Mouse (Mus musculus) spleen, postnatal 14 days (tissue): Measurements from ENCODE around the gene Ccr8.
A peak's percentile ranks its signal among the peaks of the same experiment; 100 is the strongest.
"Not testable (repeated sequence)": the region's sequence is repeated elsewhere in the genome, so short reads cannot be mapped to it uniquely, and the experiment has no call there.

Source experiments
- DNase-seq, 2 experiments: peaks; one replicate each; pipeline ENCODE4 v3.0.0; 2021 to 2022; ENCODE audit warnings: low spot score in 2 of 2

Gene Ccr8

DNA sequence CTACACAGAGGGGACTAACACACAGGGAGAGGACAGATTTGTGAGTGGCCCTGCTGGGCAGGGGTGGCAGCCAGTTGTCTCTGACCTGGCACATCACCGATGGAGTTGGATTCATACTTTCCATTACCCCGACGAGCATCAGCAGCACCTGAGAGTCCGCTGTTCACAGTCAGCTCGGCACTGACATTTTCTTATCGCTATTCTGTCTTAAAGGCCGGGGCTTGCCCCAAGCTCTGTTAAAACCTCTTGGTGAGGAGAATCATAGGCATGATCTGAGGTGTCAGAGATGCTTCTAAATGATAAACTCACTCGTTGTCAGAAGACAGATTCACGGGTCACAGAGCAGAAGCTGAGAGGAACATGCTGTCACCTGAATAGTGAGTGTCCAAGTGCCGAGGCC, 828 bp upstream of the Ccr8 start:
- no peak for DNase-seq

DNA sequence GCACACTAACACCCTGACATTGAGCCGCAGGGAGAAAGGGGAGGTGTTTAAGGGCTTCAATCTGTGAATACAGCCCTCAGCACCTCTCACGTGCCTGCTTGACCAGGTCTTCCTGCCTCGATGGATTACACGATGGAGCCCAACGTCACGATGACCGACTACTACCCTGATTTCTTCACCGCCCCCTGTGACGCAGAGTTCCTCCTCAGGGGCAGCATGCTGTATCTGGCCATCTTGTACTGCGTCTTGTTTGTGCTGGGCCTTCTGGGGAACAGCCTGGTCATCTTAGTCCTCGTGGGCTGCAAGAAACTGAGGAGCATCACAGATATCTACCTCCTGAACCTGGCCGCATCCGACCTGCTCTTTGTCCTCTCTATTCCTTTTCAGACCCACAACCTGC, 1.8 kb downstream of the Ccr8 start:
- DNase-seq, result no peak

DNA sequence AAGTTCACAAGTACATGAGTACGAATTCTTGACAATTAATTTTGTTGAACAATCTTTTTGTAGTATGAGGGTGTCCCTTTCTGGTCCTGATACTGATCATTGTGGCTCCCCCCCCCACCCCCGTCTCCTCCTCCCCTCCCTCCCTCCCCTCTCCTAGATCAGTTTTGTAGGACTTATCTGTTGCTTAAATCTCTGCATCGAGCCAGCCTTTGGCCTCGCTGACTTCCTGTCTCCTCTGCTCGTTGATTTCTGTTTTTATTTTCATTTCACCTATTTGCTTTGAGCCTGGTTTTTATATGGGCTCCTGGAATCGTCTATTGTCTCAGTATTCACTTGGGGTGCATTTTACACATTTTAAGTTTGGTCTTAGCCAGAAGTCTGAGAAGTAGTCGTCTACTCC, 4.0 kb downstream of the Ccr8 start:
- DNase-seq, result no peak

DNA sequence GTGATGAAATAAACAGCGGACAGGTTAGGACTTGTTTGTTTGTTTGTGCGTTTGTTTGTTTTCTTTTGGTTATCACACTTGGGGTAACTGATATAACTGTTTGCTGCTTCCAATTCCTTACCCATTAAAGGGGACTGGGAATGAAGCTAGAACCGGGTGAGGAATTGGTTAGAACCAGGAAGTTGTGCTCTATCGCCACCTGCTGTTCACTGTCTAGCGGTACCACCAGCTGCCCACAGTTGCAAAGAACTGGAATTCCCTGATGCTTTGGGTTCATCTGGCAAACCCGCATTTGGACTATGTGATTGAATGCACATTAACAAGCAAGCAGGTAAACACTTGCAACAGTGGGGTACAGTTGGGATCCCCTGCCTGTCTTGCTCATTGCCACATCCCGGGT, 6.8 kb downstream of the Ccr8 start:
- peak in 1 of 2 experiments; percentile 39 for DNase-seq

DNA sequence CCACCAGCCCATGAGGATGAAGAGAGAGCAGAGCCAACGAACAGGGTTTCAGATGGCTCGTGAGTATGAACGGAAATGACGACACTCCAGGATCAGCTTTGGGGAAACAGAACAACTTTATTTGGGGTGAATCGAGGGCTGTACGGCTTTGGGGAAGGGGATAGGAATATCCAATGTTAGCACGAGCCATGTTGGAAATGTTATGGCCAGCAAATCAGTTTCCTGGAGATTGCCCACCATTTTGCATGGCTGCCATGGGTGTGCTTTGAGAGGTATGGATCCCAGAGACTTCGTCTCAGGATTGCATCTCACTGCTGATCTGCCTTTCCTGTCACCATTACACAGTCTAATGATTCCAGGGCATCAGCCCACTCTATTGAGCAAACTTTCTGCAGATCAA, 7.4 kb downstream of the Ccr8 start:
- no peak for DNase-seq

DNA sequence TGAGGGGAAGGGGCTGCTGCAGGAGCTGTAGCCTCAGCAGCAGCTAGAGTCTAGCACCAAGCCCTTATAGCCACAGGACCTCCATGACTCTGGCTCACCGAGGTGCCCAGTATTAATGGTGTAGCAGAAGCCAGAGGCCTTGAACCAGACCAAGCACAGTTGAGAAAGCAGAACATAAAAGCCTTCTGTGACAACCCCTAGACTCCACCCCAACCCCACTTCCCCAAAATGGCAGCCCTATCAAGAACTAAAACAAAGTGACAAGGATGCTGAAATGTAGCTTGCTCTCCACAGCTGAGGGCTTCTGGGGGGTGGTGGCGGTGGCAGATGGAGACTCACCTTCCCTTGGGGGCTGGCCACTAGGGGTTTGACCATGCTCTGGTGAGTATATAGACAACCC, 9.3 kb downstream of the Ccr8 start:
- DNase-seq, result no peak

DNA sequence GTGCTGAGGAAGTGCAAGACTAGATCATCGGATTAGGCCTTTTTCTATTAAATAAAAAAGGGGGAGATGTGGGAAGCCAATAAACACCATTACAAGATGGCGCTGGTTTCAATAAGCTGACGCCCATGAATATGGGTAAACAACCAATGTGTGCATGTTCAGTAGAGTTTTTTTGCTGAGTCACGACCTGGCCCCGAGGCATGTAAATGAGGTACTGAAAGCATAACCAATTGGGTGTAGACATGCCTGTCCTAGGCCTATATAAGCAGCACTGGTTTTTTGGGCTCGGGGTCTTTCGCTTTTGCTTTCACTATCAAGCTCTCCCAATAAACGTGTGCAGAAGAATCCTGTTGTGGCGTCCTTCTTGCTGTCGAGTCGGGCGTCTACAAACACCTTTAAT, 17.0 kb downstream of the Ccr8 start:
- not testable (repeated sequence) for DNase-seq

DNA sequence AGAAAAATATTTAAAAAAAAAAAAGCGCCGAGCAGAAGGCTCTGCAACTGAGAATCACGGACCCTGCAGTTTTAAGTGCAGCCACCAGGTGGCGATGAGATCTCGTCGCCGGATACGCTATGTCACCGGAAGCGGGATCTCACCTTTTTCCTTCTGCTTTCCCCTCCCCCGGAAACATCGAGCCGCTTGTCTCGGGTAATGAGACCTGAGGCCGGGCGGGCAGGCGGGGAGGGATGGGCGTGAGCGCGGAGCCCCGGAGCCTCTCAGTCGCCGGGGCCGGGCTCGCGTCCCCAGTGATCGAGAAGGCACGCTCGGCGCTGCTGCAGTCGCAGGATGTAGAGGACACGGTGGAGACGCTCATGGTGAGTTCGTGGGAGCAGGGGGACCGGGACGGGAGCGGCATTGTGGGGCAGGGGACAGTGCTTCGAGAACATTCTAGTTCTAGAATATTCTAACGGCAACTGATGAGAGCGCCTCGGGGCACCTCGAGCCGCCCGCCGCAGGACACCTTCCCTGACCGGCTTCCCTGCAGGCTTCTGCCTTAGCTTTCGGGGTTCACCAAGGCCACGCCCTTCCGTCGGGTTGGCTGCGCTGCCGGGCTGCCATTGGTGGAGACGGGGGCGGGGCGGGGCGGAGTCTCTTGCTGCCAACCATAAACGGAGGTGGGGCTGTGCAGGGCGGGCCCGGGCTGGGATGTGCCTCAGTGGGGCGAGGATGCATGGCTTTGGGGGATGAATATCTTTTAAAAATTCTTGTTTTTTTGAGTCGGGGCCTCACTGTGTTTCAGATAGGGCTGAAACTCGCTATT, 18.5 kb downstream of the Ccr8 start, which contains the start of gene Slc25a38:
TSS of gene Slc25a38 (plus strand) at position 164 of the 808 bp plus-strand sequence.
- peak; percentile 94 to 95 for DNase-seq

DNA sequence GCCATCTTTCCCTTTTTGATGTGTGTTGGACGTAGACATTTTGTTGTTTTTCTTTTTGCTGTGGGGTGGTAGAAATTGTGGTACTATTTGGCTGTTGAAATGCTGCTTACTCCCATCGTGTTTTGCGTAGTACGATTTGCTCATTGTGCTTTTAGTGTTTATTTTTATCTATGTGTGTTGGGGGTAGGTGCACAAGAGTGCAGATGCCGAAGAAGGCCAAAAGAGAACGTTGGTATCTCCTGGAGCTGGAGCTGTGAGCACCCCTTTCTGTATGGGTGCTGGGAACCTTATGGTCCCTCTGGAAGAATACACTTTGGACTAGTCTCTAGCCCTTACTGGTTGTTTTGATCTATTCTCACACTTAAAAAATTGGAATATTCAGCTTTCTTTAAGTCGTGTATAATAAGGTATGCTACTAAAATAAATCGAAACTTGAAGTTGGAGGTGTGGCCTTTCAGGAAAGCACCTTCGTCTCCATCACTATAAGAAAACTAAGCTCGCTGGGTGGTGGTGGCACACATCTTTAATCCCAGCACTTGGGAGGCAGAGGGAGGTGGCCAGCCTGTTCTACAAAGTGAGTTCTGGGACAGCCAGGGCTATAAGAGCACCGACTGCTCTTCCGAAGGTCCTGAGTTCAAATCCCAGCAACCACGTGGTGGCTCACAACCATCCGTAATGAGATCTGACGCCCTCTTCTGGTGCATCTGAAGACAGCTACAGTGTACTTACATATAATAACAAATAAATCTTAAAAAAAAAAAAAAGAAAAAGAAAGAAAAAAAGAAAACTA, 19.4 kb downstream of the Ccr8 start:
- DNase-seq, result no peak

DNA sequence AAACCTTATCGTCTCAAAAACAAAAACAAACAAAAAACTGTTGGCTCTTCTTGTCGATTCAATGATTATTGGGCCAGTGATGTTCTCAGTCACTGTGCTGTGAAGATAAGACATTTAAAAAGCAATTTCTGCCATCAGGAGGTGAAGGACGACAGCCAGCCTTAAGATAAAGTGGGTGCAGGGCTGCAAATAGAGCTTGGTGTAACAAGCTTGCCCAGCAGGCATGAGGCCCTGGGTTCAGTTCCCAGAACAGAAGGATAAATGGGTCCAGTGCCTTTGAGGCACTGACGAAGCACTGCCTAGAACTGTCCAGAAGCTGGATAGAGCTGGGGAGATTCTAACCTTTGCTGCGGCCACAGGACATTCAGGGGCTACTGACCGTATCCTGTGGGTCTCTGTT, 20.6 kb downstream of the Ccr8 start:
- no peak for DNase-seq

DNA sequence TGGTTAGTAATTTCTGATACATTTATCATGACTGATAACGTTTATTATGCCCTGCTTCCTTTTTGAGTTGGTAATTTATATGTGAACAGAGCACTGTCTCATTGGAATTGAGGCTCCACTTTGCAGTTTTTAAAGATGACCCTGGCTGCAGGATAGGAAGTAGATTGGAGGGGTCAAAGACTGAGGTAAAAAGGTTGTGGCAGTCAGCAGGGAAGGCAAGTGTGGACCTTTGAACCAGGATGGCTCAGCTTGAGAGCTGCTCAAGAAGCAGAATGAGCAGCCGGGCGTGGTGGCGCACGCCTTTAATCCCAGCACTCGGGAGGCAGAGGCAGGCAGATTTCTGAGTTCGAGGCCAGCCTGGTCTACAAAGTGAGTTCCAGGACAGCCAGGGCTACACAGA, 21.5 kb downstream of the Ccr8 start:
- no peak for DNase-seq

DNA sequence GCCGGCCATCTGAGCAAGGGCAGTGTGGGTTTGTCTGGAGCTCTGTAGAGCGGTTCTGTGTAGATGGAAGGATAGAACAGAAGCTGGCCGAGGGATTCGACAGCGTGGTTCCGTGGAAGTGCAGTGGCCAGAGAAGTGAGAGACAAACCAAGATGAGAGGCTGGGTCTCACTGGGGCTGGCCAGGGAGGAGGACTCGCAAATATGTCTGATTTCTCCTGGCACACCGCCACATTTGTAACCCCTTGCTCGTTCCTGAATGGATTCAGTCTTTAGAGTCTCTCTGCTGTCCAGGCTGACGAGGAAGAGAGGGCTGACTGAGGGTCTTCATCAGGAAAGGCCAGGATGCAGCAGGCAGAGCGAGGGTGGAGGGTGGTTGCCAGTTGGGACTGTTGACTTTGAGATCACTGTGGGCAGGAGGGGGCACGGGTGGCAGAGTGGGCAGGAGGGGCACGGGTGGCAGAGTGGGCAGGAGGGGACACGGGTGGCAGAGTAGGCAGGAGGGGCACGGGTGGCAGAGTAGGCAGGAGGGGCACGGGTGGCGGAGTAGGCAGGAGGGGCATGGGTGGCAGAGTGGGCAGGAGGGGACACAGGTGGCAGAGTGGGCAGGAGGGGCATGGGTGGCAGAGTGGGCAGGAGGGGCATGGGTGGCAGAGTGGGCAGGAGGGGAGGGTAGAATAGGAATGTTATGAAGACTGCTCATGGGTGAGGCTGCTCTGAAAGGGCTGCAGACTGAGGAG, 22.3 kb downstream of the Ccr8 start:
- no peak for DNase-seq

DNA sequence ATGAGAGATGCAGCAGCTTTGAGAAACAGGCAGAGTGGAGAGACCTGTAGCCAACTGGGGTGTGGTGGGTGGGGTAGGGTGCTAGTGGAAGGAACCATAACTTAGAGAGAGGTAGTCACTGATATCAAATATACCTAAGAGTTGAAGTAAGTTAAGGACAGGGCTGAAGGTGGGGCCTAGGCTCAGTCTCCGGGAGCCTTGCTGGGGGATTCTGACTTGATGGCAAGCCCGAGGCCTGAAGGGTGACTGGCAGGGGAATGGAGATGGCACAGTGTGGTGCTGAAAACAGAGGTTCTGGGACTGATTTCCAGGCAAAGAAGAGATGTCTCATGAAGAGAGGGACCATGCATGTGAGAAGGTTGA, 22.9 kb downstream of the Ccr8 start:
- DNase-seq, result no peak

DNA sequence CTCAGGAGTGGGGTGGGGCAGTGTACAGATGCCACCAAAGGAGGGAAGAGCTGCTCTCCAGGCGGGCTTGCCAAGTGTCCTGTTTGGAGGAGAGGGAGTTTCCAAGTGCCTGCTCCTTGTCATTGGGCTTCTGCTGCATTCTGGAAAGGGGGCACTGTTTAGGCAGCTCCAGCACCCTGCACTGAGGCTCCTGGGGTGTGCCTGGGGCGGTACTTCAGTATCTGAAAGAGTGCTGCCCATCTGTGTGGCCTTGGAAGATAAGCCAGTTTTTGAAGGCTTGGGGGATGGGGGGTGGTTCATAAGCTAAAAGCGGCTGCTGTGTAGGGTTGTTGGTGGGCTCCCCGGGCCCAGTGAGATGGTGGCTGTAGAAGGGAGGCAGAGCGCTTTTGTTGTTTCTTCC, 23.7 kb downstream of the Ccr8 start:
- DNase-seq, result peak; percentile 51

DNA sequence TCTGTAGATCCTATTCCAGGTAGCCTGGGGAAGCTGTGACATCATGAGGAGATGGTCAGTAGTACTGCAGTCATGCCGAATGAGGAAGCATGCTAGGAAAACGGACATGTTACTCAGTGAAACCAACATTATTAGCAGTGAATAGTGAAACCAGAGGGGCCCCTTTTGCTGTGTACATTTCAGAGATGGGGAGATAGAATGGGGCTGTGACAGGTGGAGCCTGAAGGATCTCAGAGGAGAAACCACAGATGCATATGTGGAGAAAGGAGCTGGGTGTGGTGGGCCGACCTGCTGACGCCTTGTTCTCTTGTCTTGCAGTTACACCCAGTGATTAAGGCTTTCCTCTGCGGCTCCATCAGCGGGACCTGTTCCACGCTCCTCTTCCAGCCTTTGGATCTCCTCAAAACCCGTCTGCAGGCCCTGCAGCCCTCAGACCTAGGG, 24.3 kb downstream of the Ccr8 start:
- peak in 1 of 2 experiments; percentile 19 for DNase-seq

DNA sequence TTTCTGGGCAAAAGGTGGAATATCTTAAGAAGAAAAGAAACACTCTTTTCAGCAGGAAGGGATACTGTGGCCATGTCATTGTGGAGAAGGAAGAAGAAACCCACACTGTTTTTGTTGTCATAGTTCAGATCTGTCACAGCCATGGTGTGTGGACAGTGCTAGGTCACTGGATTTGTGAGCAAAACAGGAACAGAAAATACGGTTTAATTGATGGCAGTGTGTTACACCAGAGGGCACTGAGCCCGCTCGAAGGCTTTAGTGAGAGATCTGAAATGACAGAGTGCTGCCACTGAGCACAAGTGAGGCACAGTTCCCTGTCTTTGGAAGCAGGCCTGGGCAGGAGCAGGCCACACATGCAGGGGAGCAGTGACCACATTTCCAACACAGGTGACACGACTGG, 26.3 kb downstream of the Ccr8 start:
- DNase-seq, result no peak

DNA sequence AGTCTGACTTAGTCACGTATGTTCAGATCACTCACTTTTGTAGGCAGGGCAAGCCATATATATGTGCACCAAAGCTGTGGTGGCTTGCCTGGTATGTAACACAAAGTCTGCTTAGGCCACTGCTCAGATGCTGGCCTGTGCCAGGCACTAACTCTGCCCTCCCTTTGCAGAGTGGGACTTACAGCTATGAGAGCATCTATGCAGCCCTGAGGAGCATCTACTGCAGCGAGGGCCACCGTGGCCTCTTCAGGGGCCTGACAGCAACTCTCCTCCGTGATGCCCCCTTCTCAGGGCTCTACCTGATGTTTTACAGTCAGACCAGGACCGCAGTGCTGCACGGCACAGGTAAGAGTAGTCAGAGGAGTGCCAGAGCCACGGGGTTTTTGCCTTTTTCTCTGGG, 28.6 kb downstream of the Ccr8 start:
- DNase-seq, result no peak

DNA sequence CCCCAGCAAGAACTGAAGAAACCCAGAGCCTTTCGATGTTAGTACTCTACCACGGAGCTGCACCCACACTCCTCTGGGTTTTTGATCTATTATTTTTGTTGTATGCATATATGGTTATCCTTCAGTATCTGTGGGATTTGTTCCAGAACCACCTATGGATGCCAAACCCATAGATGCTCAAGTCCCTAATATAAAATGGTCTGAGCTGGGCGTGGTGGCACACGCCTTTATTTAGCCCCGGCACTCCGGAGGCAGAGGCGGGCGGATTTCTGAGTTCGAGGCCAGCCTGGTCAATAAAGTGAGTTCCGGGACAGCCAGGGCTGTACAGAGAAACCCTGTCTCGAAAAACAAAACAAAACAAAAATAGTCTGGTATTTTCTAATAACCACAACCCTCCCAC, 35.0 kb downstream of the Ccr8 start:
- DNase-seq, result no peak

DNA sequence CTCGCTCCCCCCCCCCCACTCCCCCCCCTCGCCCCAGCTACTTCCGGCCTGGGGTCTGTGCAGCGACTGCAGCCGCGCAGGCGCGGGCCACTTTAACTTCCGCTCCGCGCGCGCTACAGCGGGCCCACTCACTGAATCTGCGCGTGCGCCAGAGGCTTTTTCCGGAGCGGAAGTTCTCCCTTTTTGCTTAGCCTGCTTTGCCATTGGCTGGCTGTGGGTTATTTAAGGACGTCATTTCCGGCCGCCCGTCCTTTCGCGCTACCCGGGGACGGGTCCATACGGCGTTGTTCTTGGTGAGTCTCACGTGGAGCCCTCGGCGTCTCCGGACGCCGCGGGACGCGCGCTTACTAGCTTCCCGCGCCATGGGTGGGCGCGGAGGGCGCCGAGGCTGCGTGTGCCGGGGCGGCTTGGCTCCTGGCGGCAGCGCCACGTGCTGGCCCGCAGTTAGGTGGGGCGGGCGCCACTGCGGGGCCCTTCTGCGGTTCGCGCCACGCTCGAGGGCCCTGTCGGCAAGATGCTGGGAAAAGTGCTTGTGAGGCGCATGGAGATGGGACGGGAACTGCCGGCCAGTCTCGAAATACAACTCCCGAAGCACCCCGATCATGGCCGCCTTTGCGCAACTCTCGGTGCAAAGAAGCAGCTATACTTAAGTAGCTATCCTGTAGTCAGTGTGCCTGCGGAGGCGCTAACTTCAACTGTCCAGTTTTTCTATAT, 35.8 kb downstream of the Ccr8 start, which contains the start of gene Rpsa:
TSS of gene Rpsa (plus strand) at position 152 of the 714 bp plus-strand sequence.
- DNase-seq, result peak; percentile 90

DNA sequence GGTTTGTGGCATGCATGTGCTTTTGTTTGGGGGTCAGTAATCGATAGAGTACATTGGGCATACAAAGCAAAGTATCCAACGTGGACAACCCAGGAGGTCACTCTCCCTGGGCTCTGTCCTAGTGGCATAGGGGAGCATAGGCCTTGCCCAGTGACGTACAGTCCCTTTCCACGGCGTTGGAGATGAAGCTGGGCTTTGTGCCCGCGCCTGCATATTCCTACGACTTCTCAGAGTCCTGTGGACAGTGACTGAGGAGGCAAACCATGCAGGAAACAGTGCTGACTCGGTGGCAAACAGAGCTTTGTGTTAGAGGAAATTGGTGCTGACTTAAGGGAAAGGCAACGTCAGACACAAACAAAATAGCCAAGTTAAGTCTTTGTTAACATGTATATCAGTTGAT, 37.4 kb downstream of the Ccr8 start:
- DNase-seq, result no peak

DNA sequence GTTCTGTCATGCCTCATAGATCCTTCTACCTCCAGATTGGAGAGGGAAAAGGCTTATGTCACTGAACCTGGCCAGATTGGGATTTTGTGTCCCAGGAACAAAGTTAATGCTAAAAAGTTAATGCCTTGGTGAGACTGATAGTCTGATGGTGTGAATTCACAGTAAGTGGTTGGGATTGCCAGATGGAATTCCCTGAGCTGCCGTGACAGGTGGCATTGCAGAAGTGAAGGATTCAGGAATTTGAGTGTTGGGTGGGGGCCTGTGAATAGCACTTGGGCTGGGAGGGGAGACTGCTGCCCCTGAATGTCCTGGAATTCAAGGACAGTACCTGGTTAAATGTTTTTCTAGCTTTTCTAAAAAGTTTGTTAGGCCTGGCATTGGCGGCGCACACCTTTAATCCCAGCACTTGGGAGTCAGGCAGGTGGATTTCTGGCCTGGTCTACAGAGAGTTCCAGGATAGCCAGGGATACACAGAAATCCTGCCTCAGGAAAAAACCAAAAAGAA, 39.9 kb downstream of the Ccr8 start:
- no peak for DNase-seq
